Mouse (Mus musculus) ovary, postnatal 14 days (tissue): Measurements from ENCODE around the gene Tmem129.

Experiments used
- DNase-seq: peaks from one replicate; pipeline ENCODE4 v3.0.0; 2022; ENCODE audit warnings: low spot score

Gene Tmem129

DNA sequence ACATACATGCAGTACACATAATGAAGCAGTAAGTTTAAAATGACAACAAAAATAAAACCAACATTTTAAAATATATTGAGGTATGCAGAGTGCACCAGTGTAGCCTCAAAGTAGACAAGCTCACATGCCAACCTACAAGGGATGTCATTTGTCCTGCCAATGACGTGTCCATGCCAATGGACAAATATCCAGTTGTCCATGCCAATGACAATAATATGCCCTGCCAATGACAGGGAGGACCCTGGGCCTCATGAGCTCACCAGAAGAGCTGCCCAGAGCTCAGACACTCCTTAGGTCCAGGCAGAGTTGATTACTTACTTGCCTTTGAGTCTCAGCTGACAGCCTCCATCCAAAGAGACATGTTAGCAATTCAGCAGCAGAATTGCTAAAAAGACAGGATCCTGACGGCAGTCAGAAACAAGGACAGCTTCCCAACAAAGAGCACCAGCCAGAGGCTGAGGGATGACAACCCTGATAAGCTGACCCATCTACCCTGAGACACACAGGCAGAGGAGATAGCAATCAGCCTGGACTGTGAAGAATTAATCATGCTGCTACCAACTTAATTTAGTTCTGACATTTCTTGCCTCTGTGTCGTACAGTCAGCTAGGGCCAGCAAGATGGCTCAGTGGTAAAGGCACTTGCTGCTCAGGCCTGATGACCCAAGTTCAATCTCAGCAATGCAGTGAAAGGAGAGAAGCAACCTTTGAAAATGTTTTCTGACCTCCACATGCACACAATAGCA, 20.4 kb downstream of the Tmem129 start:
- DNase-seq = no peak

DNA sequence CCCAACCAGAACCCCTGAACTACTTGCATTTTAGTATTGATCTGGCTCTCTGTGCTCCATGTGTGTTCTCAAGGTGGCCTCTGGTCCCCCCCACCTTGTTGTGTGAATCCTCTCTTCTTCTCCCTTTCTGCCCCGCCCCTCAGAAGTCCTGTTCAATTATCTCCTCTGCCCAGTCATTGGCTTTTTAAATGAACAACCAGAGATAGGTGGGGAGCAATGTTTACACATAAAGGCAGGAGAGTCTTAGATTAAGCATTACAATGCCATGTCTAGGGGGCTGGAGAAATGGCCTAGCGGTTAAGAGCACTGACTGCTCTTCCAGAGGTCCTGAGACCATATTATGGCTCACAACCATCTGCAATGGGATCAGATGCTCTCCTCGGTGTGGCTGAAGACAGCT, 22.9 kb downstream of the Tmem129 start:
- no peak for DNase-seq

- DNase-seq = no peak
These were observed 25.7 kb downstream of the Tmem129 start for GRCm38 (mm10) chr5:33632526-33632925.

- DNase-seq = no peak
These were observed 27.6 kb downstream of the Tmem129 start for GRCm38 (mm10) chr5:33630615-33631014.

DNA sequence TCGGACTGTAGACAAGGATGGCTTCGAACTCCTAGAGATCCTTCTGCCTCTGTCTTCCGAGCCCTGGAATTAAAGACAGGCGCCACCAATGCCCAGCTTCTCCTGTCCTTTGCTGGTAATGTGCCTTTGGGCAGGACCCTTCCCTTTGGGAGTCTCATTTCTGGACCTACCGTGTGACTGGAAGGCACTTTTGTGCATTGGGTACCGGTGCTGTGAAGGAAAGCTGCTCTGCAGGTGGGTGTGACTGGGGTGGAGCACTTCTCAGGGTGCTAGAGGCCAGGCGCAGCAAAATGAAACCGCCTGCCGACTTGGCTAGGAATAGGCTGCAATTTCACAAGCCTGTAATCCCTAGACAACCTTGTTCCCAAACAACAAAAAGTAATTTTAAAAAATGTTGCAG, 28.2 kb downstream of the Tmem129 start:
- peak; percentile 27 for DNase-seq

DNA sequence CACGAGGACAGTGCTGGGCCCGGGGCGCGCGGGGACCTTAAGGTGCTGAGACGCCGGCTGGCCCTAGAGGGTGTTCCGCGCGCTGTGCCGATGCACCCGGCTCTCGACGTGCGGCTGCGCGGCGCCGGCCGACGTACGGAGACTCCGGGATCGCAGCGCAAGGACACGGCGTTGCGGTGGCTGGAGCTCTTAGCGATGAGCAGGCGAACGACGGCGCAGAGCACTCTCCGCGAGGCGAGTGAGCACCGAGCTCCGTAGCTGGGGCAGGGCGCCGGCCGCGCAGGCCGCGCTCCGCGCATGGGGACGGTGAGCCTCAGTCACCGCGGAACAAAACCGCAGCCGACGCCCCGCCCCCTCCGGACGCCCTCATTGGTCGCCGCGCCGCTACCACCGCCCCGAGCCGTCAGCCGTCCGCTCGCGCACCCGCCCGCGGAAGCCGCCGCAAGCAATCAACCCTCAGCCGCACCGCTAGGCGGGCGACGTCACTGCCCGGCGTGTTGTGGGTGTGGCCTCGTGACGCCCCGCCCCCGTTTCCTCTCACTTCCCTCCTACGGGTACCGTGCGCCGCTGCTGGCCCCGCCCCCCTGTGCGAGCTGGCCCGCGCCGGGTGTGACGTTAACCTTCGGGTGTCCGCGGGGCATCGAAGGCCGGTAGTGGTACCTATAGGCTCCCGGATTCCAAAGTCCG, 28.8 kb downstream of the Tmem129 start, which contains the start of the genes Fam53a and Gm9903:
Gene Fam53a, minus strand, starts transcription at position 335 of the 687 bp plus-strand sequence.
Gene Gm9903, plus strand, starts transcription at position 625 of the 687 bp plus-strand sequence.
- DNase-seq = peak; percentile 99

GRCm38 (mm10) chr5:33628820-33629300, 29.4 kb downstream of the Tmem129 start:
- peak; percentile 36 for DNase-seq

DNA sequence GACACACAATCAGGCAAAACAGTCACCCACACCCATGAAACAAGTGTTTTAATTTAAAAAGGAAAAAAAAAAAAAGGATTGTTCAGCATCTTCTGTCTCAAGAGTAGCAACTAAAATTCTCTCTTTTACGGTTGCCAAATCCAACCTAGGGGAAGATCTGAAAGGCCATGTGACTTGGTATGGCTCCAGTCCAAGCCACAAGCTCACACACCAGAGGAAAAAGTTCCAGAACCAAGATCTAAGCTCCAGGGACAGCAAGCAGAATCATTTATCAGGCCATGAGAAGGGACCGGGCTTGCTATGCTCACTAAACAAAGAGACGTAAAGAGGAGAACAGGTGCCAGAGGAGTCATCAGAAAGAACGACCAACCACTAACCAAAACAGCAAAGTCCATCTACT, 30.2 kb downstream of the Tmem129 start:
- no peak for DNase-seq

DNA sequence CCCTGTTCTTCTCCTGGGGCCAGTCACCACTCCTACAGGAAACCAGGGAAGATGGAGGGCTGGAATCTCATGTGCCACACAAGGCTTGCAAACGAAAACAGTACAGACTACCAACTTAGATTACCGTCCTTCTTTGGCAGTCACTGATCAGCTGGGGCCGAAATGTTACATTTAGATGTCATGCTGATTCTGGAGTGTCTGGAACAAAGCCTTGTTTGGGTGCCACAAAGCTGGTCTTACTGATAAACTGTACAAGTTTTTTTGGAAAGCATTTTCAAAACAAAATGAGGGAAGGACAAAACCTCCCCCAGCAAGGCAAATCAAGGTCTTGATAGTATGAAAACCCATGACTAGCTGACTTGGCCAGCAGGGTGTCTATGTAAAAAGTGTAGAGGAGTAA, 34.5 kb downstream of the Tmem129 start:
- no peak for DNase-seq

DNA sequence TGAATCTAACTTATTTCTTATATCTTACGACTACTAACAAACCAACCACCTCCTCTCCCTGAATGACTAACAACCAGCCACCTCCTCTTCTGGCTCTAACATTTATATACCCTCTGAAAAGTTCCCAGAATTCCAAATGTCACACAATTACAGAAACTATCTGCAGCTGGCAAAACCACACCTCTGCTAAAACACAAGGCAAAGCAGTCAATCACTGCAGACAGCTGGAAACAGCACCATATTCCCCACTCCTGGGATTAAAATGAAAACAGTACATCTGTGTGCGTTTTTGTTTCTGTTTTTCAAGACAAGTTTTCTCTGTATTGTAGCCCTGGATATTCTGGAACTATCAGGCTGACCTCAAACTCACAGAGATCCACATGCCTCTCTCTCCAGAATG, 35.5 kb downstream of the Tmem129 start:
- DNase-seq = no peak

- no peak for DNase-seq
These were observed 43.8 kb downstream of the Tmem129 start for GRCm38 (mm10) chr5:33614391-33614790.

DNA sequence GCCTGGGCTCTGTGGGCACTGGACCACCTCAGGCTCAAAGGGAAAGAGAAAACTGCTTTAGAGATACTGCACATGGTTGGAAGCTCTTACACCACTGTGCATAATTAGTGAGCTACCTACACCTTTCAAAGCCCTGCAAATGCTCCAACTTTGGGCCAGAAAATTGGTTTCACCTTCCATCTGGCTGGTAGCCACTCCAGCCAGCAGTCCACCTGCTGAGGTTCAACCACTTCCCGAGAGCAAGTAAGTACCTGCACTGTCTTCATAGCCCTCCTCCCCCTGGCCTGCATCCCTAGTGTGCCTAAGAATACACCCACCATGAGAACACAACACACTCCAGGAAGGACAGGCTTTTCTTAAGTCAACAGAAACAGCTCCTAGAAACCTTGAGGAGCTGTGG, 46.4 kb downstream of the Tmem129 start:
- DNase-seq = no peak

DNA sequence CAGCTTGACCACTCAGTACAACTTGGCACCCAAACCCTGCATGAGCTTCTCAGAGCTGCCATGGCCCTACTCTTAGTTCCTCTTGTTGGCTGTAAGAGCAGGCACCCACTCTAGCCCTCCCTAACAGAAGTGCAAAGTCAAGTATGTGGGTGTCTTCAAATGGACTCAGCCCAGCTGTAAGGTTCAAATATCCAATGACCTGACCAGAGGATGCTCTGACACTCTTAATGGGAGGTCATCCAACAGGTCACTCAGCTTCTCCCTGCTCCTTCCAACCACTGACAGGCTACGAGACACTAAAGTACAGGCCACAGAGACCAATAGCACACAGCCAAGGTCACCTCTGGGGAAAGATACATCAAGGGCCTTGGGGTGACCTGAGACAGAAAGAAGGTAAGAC, 49.0 kb downstream of the Tmem129 start:
- DNase-seq = no peak

DNA sequence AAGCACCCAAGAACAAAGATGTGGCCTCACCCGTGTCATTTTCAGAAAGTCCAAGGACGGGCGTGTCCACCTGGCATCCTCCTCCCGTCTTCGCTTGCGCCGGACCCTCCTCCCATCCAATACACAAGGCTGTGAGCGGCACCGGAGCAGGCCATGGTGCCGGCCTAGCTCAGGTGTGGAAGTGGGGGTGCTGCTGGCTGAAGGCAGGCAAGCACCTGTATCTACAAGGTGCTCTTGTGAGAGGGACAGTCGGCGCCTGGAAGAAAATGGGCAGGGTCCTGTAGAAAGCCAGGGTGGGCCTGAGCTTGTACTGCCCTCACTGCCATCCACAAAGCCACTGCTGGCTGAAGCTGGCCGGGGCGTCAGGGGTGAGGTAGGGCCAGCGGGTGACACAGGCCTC, 50.8 kb downstream of the Tmem129 start:
- DNase-seq = no peak

DNA sequence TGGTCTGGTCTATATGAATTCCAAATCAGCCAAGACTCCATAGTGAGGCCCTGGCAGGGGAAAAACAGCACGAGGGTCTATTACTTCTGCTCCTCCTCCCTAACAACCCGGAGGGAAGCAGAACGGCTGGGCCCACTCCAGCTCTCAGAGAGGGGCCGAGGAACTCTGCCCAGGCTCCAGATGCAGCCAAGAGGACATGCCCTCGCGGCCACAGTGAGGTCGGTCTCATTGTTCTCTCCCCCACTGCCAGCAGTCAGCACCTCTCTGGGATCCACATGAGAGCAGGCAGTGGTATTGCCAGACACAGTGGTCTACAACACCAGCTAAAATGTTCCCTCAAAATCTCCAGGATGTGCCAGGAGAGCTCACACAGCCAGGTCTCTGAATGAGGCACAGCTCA, 51.6 kb downstream of the Tmem129 start:
- DNase-seq = no peak

DNA sequence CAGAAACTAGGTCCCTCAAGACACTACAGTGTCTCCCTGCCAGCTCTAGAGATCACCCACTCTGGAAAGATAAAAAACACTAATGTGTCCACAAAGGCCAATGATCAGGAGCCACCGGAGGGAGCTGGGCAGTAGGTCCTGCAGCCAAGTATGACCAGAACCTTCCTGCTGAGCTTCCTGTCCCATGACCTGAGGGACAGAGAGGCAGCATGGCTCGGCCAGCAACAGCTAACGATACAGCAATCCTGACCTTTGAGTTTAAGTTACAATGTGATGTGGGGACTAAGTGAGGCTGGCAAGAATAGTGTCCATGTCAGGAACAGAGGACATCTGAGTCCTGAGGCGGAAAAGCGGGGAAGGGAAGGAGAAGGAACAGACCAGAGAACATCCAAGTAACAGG, 52.9 kb downstream of the Tmem129 start:
- no peak for DNase-seq
